Mouse (Mus musculus) E14TG2a.4 (cell line): ENCODE measurements around the gene Zbtb9.

Experiments used
- H3K27me3 ChIP-seq: 2 replicates; pipeline ENCODE4 v1.6.1; 2014; ENCODE audit warnings: low read length, control low read depth; ENCODE audit not compliant: insufficient read depth
- H3K36me3 ChIP-seq: 2 replicates; pipeline ENCODE4 v1.6.1; 2014; ENCODE audit warnings: low read length, control low read depth; ENCODE audit not compliant: insufficient read depth
- H3K4me1 ChIP-seq: replicated peaks from 2 replicates; pipeline ENCODE4 v1.6.1; 2014; ENCODE audit warnings: low read depth, low read length, control low read depth
- H3K4me3 ChIP-seq: replicated peaks from 2 replicates; pipeline ENCODE4 v1.5.1; 2014; ENCODE audit warnings: mild to moderate bottlenecking, low read length
- H3K9me3 ChIP-seq: 2 replicates; pipeline ENCODE4 v1.6.1; 2014; ENCODE audit warnings: low read length, control low read depth
- CTCF ChIP-seq: conservative IDR thresholded peaks from 2 replicates; pipeline ENCODE4 v1.5.1; 2014; ENCODE audit warnings: low read length
- NANOG ChIP-seq: IDR thresholded peaks from 2 replicates; pipeline ENCODE4 v1.6.1; 2014; ENCODE audit warnings: borderline replicate concordance, low read length, mixed read lengths
- POU5F1 ChIP-seq: IDR thresholded peaks from 2 replicates; pipeline ENCODE4 v1.6.1; 2014; ENCODE audit warnings: low read length, borderline replicate concordance

The Zbtb9 gene

GRCm38 (mm10) chr17:27056170-27056569 is 83.2 kb downstream of the Zbtb9 start:
- TF ChIP-seq NANOG (no peak), CTCF (no peak), POU5F1 (no peak)
- H3K27me3 ChIP-seq = peaks cover 3% of the 10 kb centered on the region; the same call in 1 of the 2 replicates
- H3K4me3 ChIP-seq = peak overlapping the region; percentile 91
- peaks cover 83% of the 10 kb centered on the region for H3K4me1 ChIP-seq
- H3K36me3 ChIP-seq = peaks cover 9% of the 10 kb centered on the region
- no peaks in the 10 kb centered on the region for H3K9me3 ChIP-seq

DNA sequence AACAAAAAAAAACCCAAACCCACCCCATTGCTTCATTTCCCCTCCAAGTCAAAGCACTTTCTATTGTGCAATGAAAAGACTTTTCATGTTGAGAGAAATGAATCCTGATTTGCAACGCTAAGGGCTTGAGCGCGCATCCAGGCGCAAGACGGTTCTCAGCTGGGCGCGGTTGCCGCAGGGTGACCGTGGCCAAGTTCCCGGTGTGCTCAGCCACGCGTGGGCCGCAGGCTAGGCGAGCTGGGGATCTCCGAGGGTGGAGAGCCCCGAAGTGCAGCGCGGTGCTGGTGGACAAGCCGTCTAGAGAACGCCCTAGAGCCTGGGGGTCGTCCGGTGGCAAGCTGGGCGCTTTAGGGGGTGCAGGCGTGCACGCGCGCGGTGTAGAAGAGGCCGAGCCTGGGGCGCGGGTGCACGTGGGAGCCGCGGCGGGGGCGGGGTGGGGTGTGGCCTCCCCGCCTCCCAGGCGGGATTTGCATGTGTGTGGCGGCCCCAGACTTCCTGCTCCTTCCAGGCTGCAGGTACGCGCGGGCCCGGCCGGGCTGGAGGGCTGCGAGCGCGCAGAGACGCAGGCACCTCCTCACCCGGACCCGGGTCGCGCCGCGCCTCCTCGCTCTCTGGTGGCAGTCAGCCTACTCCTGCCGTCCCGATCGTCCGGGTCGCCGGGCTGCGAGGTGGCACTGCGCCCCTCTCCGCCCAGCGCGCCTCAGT is 84.0 kb downstream of the Zbtb9 start, which contains the start of gene Itpr3:
Gene Itpr3 (plus strand): TSS at position 493 of the 705 bp plus-strand sequence.
- peaks cover 78% of the 10 kb centered on the region for H3K4me1 ChIP-seq
- H3K36me3 ChIP-seq = peaks cover 9% of the 10 kb centered on the region
- peaks cover 3% of the 10 kb centered on the region; the same call in 1 of the 2 replicates for H3K27me3 ChIP-seq
- TF ChIP-seq POU5F1 (no peak), CTCF (no peak), NANOG (no peak)
- peak within 1 kb of the TSS; percentile 91 for H3K4me3 ChIP-seq
- no peaks in the 10 kb centered on the region for H3K9me3 ChIP-seq

- Histone ChIP-seq H3K36me3 (peaks cover 10% of the 10 kb centered on the region), H3K9me3 (no peaks in the 10 kb centered on the region), H3K4me3 (peak overlapping the region; percentile 91), H3K27me3 (peaks cover 3% of the 10 kb centered on the region; the same call in 1 of the 2 replicates), H3K4me1 (peaks cover 77% of the 10 kb centered on the region)
- TF ChIP-seq POU5F1 (no peak), CTCF (no peak), NANOG (no peak)
Measured at GRCm38 (mm10) chr17:27057517-27058055, 84.6 kb downstream of the Zbtb9 start.
